Mouse (Mus musculus) liver, embryonic 11.5 days (tissue): Measurements from ENCODE around the gene Mpdz. TPM values are rescaled to one million over a fixed set of nuclear protein-coding genes. Genes with fewer than 3 reads are reported as not detected.

Experiments used
- ATAC-seq: fragments of 200-750 bp; cut with Nextera tagmentation; replicated peaks from 2 replicates; pipeline ENCODE4 v1.8.0; 2017; ENCODE audit warnings: moderate number of reproducible peaks, mild to moderate bottlenecking, moderate TSS enrichment, moderate library complexity; ENCODE audit not compliant: low FRiP score
- DNase-seq: peaks from one replicate; pipeline ENCODE4 v3.0.0-alpha.2; 2017; ENCODE audit warnings: low spot score
- H3K27ac ChIP-seq: fragments of 300-500 bp; sonication (generic); 2 replicates; pipeline ENCODE4 v1.5.1; 2014; ENCODE audit warnings: mild to moderate bottlenecking, low read depth, low read length, control low read depth
- H3K27me3 ChIP-seq: fragments of 300-500 bp; sonication (generic); replicated peaks from 2 replicates; pipeline ENCODE4 v1.6.1; 2014; ENCODE audit warnings: low read length, mixed read lengths; ENCODE audit not compliant: control insufficient read depth, insufficient read depth
- H3K36me3 ChIP-seq: fragments of 300-500 bp; sonication (generic); 2 replicates; pipeline ENCODE4 v1.6.1; 2014; ENCODE audit warnings: mild to moderate bottlenecking, low read length, moderate library complexity, mixed read lengths; ENCODE audit not compliant: control insufficient read depth, insufficient read depth
- H3K4me1 ChIP-seq: fragments of 300-500 bp; sonication (generic); replicated peaks from 2 replicates; pipeline ENCODE4 v1.6.1; 2014; ENCODE audit warnings: low read length, mixed read lengths; ENCODE audit not compliant: control insufficient read depth, insufficient read depth
- H3K4me2 ChIP-seq: fragments of 300-500 bp; sonication (generic); 2 replicates; pipeline ENCODE4 v1.6.1; 2014; ENCODE audit warnings: mild to moderate bottlenecking, control low read depth, moderate library complexity
- H3K4me3 ChIP-seq: fragments of 300-500 bp; sonication (generic); 2 replicates; pipeline ENCODE4 v1.5.1; 2014; ENCODE audit warnings: low read depth, low read length, control low read depth
- H3K9ac ChIP-seq: fragments of 300-500 bp; sonication (generic); 2 replicates; pipeline ENCODE4 v1.6.1; 2014; ENCODE audit warnings: low read depth, low read length, control low read depth
- H3K9me3 ChIP-seq: fragments of 300-500 bp; sonication (generic); 2 replicates; pipeline ENCODE4 v1.6.1; 2016; ENCODE audit warnings: low read length, inconsistent platforms, mixed read lengths; ENCODE audit not compliant: control insufficient read depth
- WGBS: fragments of 180-500 bp; shearing (Covaris S2); extraction: QIAGEN DNeasy Blood & Tissue Kit; methylation state at CpG from one replicate; pipeline ENCODE4 v1.1.7; 2014; 5-methylcytosine and 5-hydroxymethylcytosine counted together
- polyA plus RNA-seq: library from polyadenylated mRNA; unstranded; fragments of >200 nt; fragmentation: Nextera tagmentation; extraction: Ambion mirVana; gene quantifications from 2 replicates; pipeline ENCODE4 v1.2.1, GENCODE M21; 2014

The Mpdz gene
- polyA plus RNA-seq, 1 experiment from 2014 or later, result 13.3 TPM

- Histone ChIP-seq H3K4me2 (no peak overlapping the region), H3K27ac (no peak overlapping the region), H3K9me3 (no peaks in the 10 kb centered on the region), H3K27me3 (no peaks in the 10 kb centered on the region), H3K4me3 (no peak overlapping the region), H3K36me3 (no peaks in the 10 kb centered on the region; the same call in 1 of the 2 replicates), H3K9ac (no peak overlapping the region), H3K4me1 (no peaks in the 10 kb centered on the region)
- ATAC-seq, result no peak
- 88% methylated on average over 3 of the region's 3 CpGs for WGBS
- DNase-seq, result no peak
These were observed 91.2 kb downstream of the Mpdz start for GRCm38 (mm10) chr4:81351368-81351767.

GRCm38 (mm10) chr4:81348646-81349045, 94.0 kb downstream of the Mpdz start:
- Histone ChIP-seq H3K4me3 (no peak overlapping the region), H3K36me3 (peaks cover 3% of the 10 kb centered on the region; the same call in 1 of the 2 replicates), H3K27me3 (no peaks in the 10 kb centered on the region), H3K9ac (no peak overlapping the region), H3K9me3 (no peaks in the 10 kb centered on the region), H3K4me1 (no peaks in the 10 kb centered on the region), H3K4me2 (no peak overlapping the region), H3K27ac (no peak overlapping the region)
- DNase-seq (no peak), ATAC-seq (no peak)
- 72% methylated on average over 7 of the region's 7 CpGs for WGBS

GRCm38 (mm10) chr4:81345141-81345540, 97.5 kb downstream of the Mpdz start:
- 83% methylated on average over 3 of the region's 3 CpGs for WGBS
- Histone ChIP-seq H3K27ac (no peak overlapping the region), H3K4me1 (no peaks in the 10 kb centered on the region), H3K36me3 (peaks cover 3% of the 10 kb centered on the region; the same call in 1 of the 2 replicates), H3K4me2 (no peak overlapping the region), H3K9ac (no peak overlapping the region), H3K9me3 (no peaks in the 10 kb centered on the region), H3K27me3 (no peaks in the 10 kb centered on the region), H3K4me3 (no peak overlapping the region)
- DNase-seq (no peak), ATAC-seq (no peak)

GRCm38 (mm10) chr4:81333628-81333991, 109.0 kb downstream of the Mpdz start:
- H3K27ac ChIP-seq, result no peak overlapping the region
- H3K9me3 ChIP-seq, result no peaks in the 10 kb centered on the region
- WGBS, result 90% methylated on average over 2 of the region's 2 CpGs

GRCm38 (mm10) chr4:81332901-81333627, 109.6 kb downstream of the Mpdz start:
- Histone ChIP-seq H3K9me3 (no peaks in the 10 kb centered on the region), H3K4me1 (no peaks in the 10 kb centered on the region), H3K4me3 (no peak overlapping the region), H3K9ac (no peak overlapping the region), H3K27ac (no peak overlapping the region), H3K27me3 (no peaks in the 10 kb centered on the region), H3K36me3 (no peaks in the 10 kb centered on the region), H3K4me2 (no peak overlapping the region)
- 86% methylated on average over 11 of the region's 11 CpGs for WGBS
- ATAC-seq (no peak), DNase-seq (no peak)

More at GRCm38 (mm10) chr4:81333628-81333991, 109.0 kb downstream of the Mpdz start:
- Histone ChIP-seq H3K4me3 (no peak overlapping the region), H3K4me2 (no peak overlapping the region), H3K27me3 (no peaks in the 10 kb centered on the region), H3K36me3 (no peaks in the 10 kb centered on the region), H3K4me1 (no peaks in the 10 kb centered on the region), H3K9ac (no peak overlapping the region)
- no peak for DNase-seq
- ATAC-seq, result no peak

- H3K9ac ChIP-seq, result no peak overlapping the region
- H3K36me3 ChIP-seq, result no peaks in the 10 kb centered on the region
- DNase-seq, result no peak
- H3K27me3 ChIP-seq, result no peaks in the 10 kb centered on the region
- H3K4me1 ChIP-seq, result no peaks in the 10 kb centered on the region
- no peak for ATAC-seq
- H3K4me2 ChIP-seq, result no peak overlapping the region
- no peak overlapping the region for H3K27ac ChIP-seq
- WGBS, result 69% methylated on average over 6 of the region's 6 CpGs
- no peak overlapping the region for H3K4me3 ChIP-seq
- H3K9me3 ChIP-seq, result no peaks in the 10 kb centered on the region
These were observed 110.2 kb downstream of the Mpdz start for GRCm38 (mm10) chr4:81332439-81332841.

GRCm38 (mm10) chr4:81327694-81328093, 114.9 kb downstream of the Mpdz start:
- Histone ChIP-seq H3K4me3 (no peak overlapping the region), H3K27me3 (no peaks in the 10 kb centered on the region), H3K9me3 (no peaks in the 10 kb centered on the region), H3K27ac (no peak overlapping the region), H3K36me3 (no peaks in the 10 kb centered on the region), H3K9ac (no peak overlapping the region), H3K4me2 (no peak overlapping the region), H3K4me1 (no peaks in the 10 kb centered on the region)
- WGBS, result 88% methylated on average over 2 of the region's 2 CpGs
- ATAC-seq (no peak), DNase-seq (no peak)

GRCm38 (mm10) chr4:81323853-81324252, 118.8 kb downstream of the Mpdz start:
- Histone ChIP-seq H3K4me3 (no peak overlapping the region), H3K9me3 (no peaks in the 10 kb centered on the region), H3K4me1 (no peaks in the 10 kb centered on the region), H3K36me3 (no peaks in the 10 kb centered on the region), H3K4me2 (no peak overlapping the region), H3K27ac (no peak overlapping the region), H3K27me3 (no peaks in the 10 kb centered on the region), H3K9ac (no peak overlapping the region)
- ATAC-seq (no peak), DNase-seq (no peak)
- 83% methylated on average over 4 of the region's 4 CpGs for WGBS

GRCm38 (mm10) chr4:81322232-81322631, 120.4 kb downstream of the Mpdz start:
- Histone ChIP-seq H3K4me2 (no peak overlapping the region), H3K9me3 (no peaks in the 10 kb centered on the region), H3K27me3 (no peaks in the 10 kb centered on the region), H3K36me3 (no peaks in the 10 kb centered on the region), H3K9ac (no peak overlapping the region), H3K4me3 (no peak overlapping the region), H3K4me1 (no peaks in the 10 kb centered on the region), H3K27ac (no peak overlapping the region)
- no peak for DNase-seq
- WGBS, result 87% methylated on average over 3 of the region's 3 CpGs
- no peak for ATAC-seq
